Mouse (Mus musculus) common myeloid progenitor, adult 5-6 weeks (primary cell): ENCODE measurements around the gene Mindy3. TPM values are rescaled to one million over a fixed set of nuclear protein-coding genes. Genes with fewer than 3 reads are reported as not detected.
"Not testable (repeated sequence)": the region's sequence is repeated elsewhere in the genome, so short reads cannot be mapped to it uniquely, and the experiment has no call there.

ENCODE experiments used
- ATAC-seq: replicated peaks from 2 replicates; pipeline ENCODE4 v1.8.0; 2016; ENCODE audit warnings: low read depth, mild to moderate bottlenecking, moderate TSS enrichment, inconsistent platforms; ENCODE audit not compliant: poor library complexity, severe bottlenecking
- total RNA-seq: library from RNA; stranded (forward); fragments of 200-1000, 187-1606 nt; gene quantifications from 2 replicates; pipeline ENCODE4 v1.2.3, GENCODE M21; 2017

Gene Mindy3
- total RNA-seq: 22.2 and 25.9 TPM in 2 replicates

GRCm38 (mm10) chr2:12419262-12419655 is at the start of gene Mindy3:
Gene Mindy3 (minus strand): TSS chr2:12419470.
- ATAC-seq: peak; percentile 93

- 0 out of 2 replicates have a peak, but pooled peaks have one; percentile 47 for ATAC-seq
Observed at GRCm38 (mm10) chr2:12459732-12460131, 40.5 kb upstream of the Mindy3 start.

- ATAC-seq: no peak
Observed at GRCm38 (mm10) chr2:12450108-12450507, 30.8 kb upstream of the Mindy3 start.

GRCm38 (mm10) chr2:12440120-12440519 is 20.9 kb upstream of the Mindy3 start:
- ATAC-seq: peak; percentile 88

GRCm38 (mm10) chr2:12439543-12439942 is 20.3 kb upstream of the Mindy3 start:
- ATAC-seq: peak; percentile 74

GRCm38 (mm10) chr2:12438181-12438580 is 18.9 kb upstream of the Mindy3 start:
- peak; percentile 87 for ATAC-seq

- ATAC-seq: no peak
Observed at GRCm38 (mm10) chr2:12432055-12432454, 12.8 kb upstream of the Mindy3 start.

GRCm38 (mm10) chr2:12424374-12424773 is 5.1 kb upstream of the Mindy3 start:
- no peak for ATAC-seq

- not testable (repeated sequence) for ATAC-seq
Observed at GRCm38 (mm10) chr2:12423426-12423825, 4.2 kb upstream of the Mindy3 start.

- peak; percentile 48 for ATAC-seq
Observed at GRCm38 (mm10) chr2:12418534-12419261, 572 bp downstream of the Mindy3 start.

GRCm38 (mm10) chr2:12418121-12418520 is 1.1 kb downstream of the Mindy3 start:
- ATAC-seq: peak; percentile 23

- peak; percentile 59 for ATAC-seq
Observed at GRCm38 (mm10) chr2:12412309-12412708, 7.0 kb downstream of the Mindy3 start.

GRCm38 (mm10) chr2:12411129-12411528 is 8.1 kb downstream of the Mindy3 start:
- no peak for ATAC-seq

- ATAC-seq: peak; percentile 80
Observed at GRCm38 (mm10) chr2:12406737-12407136, 12.5 kb downstream of the Mindy3 start.

- no peak for ATAC-seq
Observed at GRCm38 (mm10) chr2:12402469-12402868, 16.8 kb downstream of the Mindy3 start.

GRCm38 (mm10) chr2:12401137-12401536 is 18.1 kb downstream of the Mindy3 start:
- no peak for ATAC-seq

GRCm38 (mm10) chr2:12389028-12389427 is 30.2 kb downstream of the Mindy3 start:
- peak; percentile 98 for ATAC-seq

GRCm38 (mm10) chr2:12388569-12388968 is 30.7 kb downstream of the Mindy3 start:
- ATAC-seq: no peak

GRCm38 (mm10) chr2:12384389-12384788 is 34.9 kb downstream of the Mindy3 start:
- no peak for ATAC-seq

GRCm38 (mm10) chr2:12382650-12383049 is 36.6 kb downstream of the Mindy3 start:
- peak; percentile 60 for ATAC-seq

GRCm38 (mm10) chr2:12380233-12380632 is 39.0 kb downstream of the Mindy3 start:
- no peak for ATAC-seq

- no peak for ATAC-seq
Observed at GRCm38 (mm10) chr2:12378591-12378990, 40.7 kb downstream of the Mindy3 start.
